Mouse (Mus musculus): ENCODE results near the gene Cd55b.

Cd55b gene

GRCm38 (mm10) chr1:130342429-130342828 is 80.4 kb downstream of the Cd55b start:
- DNase-seq (ENCODE audit: low read depth in 2 of 2, low spot score in 2 of 2): no peak

Measured in CD8-positive naive resting alpha-beta T cell, adult 2 months (primary cell).